In genomic region chr2:178878436-178878835, GRCm38 (mm10) we compare ENCODE assay signal across 15 mouse cellular contexts.
"Had no signal": no experiment of that assay in that cellular context is flagged by ENCODE, and none has a peak within 500 bp of the region (broad histone marks: within the 10 kb centered on the region; RNA-seq: fewer than 3 reads in every experiment).

No protein-coding gene starts in this region.

- H3K9ac ChIP-seq: limb, embryonic 12.5 days; limb, embryonic 15.5 days; liver, embryonic 14.5 days; liver, postnatal 0 days; lung, embryonic 14.5 days; midbrain, embryonic 12.5 days had no signal

- ATAC-seq: liver, postnatal 0 days; lung, postnatal 0 days; midbrain, embryonic 16.5 days had no signal

- DNase-seq: kidney, adult 18-20 months; kidney, adult 9 months; kidney, postnatal 36 days; liver, postnatal 0 days; lung, embryonic 14.5 days; thymus, adult 18-20 months; thymus, postnatal 36 days had no signal

- H3K4me3 ChIP-seq: limb, embryonic 12.5 days; limb, embryonic 15.5 days; midbrain, embryonic 12.5 days had no signal

- H3K27me3 ChIP-seq: limb, embryonic 12.5 days; limb, embryonic 15.5 days; midbrain, embryonic 12.5 days had no signal

- H3K36me3 ChIP-seq: limb, embryonic 12.5 days; limb, embryonic 15.5 days; midbrain, embryonic 12.5 days had no signal

- H3K9me3 ChIP-seq: limb, embryonic 12.5 days; limb, embryonic 15.5 days; midbrain, embryonic 12.5 days had no signal

- H3K27ac ChIP-seq: limb, embryonic 12.5 days; limb, embryonic 15.5 days; liver, embryonic 14.5 days; macrophage; midbrain, embryonic 12.5 days had no signal

- H3K4me2 ChIP-seq: limb, embryonic 12.5 days; limb, embryonic 15.5 days; liver, embryonic 11.5 days; lung, embryonic 14.5 days; midbrain, embryonic 12.5 days had no signal

- H3K4me1 ChIP-seq: limb, embryonic 12.5 days; limb, embryonic 15.5 days; midbrain, embryonic 12.5 days had no signal
